Mouse (Mus musculus): Measurements from ENCODE around the gene Ncoa7. TPM values are rescaled to one million over a fixed set of nuclear protein-coding genes. Genes with fewer than 3 reads are reported as not detected.

The Ncoa7 gene
- total RNA-seq, 2 experiments from 2014 or later, result 6.4 TPM

GRCm38 (mm10) chr10:30618091-30618917 lies 184.8 kb downstream of the Ncoa7 start:
- intact Hi-C loops (cut with DNase I), result no loop called here

GRCm38 (mm10) chr10:30613039-30613438 lies 190.1 kb downstream of the Ncoa7 start:
- intact Hi-C loops (cut with DNase I), result no loop called here
- no peak for DNase-seq

More at GRCm38 (mm10) chr10:30618091-30618917, 184.8 kb downstream of the Ncoa7 start:
- DNase-seq, result peak; percentile 99

DNA sequence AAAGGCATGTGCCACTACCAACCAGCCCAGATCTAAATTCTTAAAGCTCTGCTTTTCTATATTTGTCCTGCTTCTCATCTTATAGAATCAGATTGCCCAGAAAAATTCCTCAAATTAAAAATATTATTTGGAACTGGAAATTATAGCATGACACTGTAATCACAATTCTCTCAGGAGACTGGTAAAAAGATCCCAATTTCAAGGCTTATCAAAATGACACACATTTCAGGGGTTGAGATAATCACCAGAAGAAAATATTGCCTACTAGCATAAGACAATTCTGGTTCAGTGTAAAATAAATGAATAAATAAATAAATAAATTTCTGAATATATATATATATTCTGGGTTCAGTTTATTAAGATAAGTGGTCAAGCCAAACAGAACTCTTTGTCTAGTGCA lies 193.5 kb downstream of the Ncoa7 start:
- intact Hi-C loops (cut with DNase I), result loop anchor here (10.0 kb wide), 1 partner anchor 1245 kb away; the partner anchor contains the start of gene Rnf146
- DNase-seq, result no peak

DNA sequence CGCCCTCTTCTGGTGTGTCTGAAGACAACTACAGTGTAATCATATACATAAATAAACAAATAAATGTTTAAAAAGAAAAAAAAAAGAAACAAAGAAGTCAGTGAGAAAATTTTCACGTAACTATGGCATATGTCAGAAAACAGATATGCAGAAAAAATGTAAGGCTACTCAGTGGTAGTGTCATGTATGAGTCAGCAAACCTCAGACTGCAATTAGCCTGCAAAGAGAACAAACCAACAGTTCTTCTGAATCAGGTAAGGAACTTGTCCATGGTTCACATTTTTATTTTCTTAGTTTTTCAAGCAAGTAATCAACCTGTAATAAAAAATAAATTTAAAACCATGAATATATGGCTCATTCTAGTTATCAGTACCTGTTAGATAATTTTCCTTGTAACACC lies 195.0 kb downstream of the Ncoa7 start:
- intact Hi-C loops (cut with DNase I), result loop anchor here (10.0 kb wide), 1 partner anchor 1243 kb away; the partner anchor contains the start of gene Rnf146

DNA sequence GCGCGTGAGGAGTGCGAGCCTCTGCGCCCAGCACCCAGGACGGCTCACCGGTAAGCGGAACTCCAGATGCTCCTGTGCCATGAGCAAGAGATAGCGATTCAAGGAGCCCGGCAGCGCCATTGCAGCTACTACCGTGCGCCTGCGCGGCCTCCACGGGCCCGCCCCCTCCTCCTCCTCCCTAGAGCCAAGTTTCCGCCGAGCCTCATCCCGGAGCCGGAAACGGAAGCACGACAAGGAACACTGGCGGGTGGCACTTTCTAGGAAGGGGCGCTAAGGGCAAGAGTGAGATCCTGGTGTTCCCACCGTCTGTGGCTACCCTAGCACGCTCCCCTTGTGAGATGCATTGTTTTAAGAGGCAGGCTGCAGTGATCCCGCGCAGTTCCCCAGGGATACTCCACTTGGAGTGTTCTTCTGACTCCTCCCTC lies 202.6 kb downstream of the Ncoa7 start, which contains the start of gene Trmt11:
Gene Trmt11, minus strand, starts transcription at position 208 of the 425 bp plus-strand sequence.
- intact Hi-C loops (cut with DNase I), result loop anchor here (5.0 to 10.0 kb wide), 2 partner anchors 212 to 1236 kb away; partner anchors contain the start of gene Rnf146
- peak; percentile 90 to 93 for DNase-seq

More for the DNA sequence above, 195.0 kb downstream of the Ncoa7 start:
- no peak for DNase-seq

DNA sequence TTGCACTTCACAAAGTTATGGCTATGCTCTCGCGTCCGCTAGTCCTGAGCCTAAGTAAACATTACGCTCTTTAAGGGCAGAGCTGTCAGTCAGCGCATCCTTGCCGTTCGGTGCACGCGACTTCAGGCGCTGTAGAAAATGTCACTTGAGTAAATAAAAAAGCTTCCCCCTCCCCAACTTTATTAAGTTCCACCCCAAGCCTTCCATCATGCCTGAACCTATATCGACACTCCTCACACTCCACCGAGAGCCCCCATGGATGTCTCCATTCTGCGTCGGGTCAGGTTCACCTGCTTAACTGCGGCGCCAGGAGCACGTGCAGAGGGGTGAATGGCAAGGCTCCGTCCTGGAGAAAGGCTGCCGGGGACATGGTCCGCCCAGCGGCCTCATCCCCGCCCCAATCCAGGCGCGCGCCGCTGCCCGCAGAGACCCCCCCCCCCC lies 203.0 kb downstream of the Ncoa7 start:
- no peak for DNase-seq
- intact Hi-C loops (cut with DNase I), result loop anchor here (5.0 to 10.0 kb wide), 2 partner anchors 212 to 1235 kb away; partner anchors contain the start of gene Rnf146

DNA sequence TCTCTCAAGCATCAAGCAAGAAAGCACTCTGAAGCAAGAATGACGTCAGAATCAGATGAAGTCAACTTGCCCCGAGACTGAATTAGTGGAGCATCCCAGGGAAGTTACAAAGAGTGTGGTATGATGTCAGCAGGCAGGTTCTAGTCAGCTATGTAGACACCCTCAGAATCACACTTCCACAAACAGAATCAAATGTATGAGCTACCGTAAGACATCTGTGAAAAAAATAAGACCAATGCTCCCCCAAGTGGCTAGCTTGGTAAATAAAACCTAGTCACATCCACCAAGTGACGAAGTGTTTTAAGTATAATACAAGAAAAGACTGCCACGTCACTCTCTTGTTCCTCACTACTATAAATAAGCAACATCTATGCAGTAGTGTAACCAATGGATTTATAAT lies 216.1 kb downstream of the Ncoa7 start:
- intact Hi-C loops (cut with DNase I), result no loop called here

DNA sequence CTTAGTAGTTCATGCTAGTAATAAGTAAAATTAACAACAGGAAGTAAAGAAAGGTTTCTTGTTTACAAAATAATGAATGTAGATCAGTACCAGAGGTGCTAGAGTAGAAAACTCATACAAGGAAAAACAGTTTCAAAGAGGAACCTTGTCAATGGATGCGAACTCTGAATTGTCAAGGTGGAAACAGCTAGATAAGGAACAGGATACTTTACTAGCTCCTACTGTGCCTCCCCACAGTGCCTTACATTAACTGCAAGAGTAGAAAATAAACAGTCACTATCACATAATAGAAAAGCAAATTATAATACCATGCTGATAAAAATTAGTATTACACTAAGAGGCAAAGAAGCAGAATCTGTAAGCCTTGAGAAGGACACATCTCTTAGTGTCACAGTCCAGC lies 217.4 kb downstream of the Ncoa7 start:
- intact Hi-C loops (cut with DNase I), result no loop called here
- DNase-seq, result no peak

More for the DNA sequence above, 216.1 kb downstream of the Ncoa7 start:
- DNase-seq, result no peak

Other genes starting within 250 kb of the Ncoa7 start
- gene Trmt11, start 202.6 kb downstream of the Ncoa7 start, total RNA-seq (2021), result 1 to 10 TPM; 5.6 to 6.3 TPM
- gene Hint3, start 173.7 kb downstream of the Ncoa7 start, total RNA-seq (2021), result 10 to 100 TPM; 56.6 to 57.0 TPM
- gene Hey2, start 39.5 kb upstream of the Ncoa7 start, total RNA-seq (2021), result 1 to 10 TPM; 5.1 to 5.8 TPM

Measured in heart, postnatal 14 days (tissue).